Mouse (Mus musculus) erythroblast, embryonic 14.5 days (primary cell): ENCODE results near the gene Tm4sf5.

Source experiments
- GATA1 ChIP-seq: IDR thresholded peaks from 2 replicates; pipeline ENCODE4 v1.6.1; 2012; ENCODE audit warnings: low read length, inconsistent platforms, mixed read lengths
- TAL1 ChIP-seq: IDR thresholded peaks from 3 replicates; pipeline ENCODE4 v1.6.1; 2012; ENCODE audit warnings: low read length, inconsistent platforms, mixed read lengths

- TF ChIP-seq GATA1 (no peak), TAL1 (no peak)
These were observed 3.0 kb upstream of the Tm4sf5 start for GRCm38 (mm10) chr11:70502018-70502417.
